Mouse (Mus musculus) T-helper 2 cell (primary cell): ENCODE results near the gene Magi2.

Experiments used
- in situ Hi-C: fragments of 300-600 bp; cut with MboI, MseI; formaldehyde crosslinking; loops from one replicate; pipeline ENCODE4 v1.15.1; 2025; ENCODE audit warnings: high pct_unique_total_duplicates

Gene Magi2

GRCm38 (mm10) chr5:20334549-20334948 is 1107.7 kb downstream of the Magi2 start:
- in situ Hi-C loops: no loop called here

- in situ Hi-C loops: no loop called here
Observed at GRCm38 (mm10) chr5:20352941-20353340, 1126.1 kb downstream of the Magi2 start.

DNA sequence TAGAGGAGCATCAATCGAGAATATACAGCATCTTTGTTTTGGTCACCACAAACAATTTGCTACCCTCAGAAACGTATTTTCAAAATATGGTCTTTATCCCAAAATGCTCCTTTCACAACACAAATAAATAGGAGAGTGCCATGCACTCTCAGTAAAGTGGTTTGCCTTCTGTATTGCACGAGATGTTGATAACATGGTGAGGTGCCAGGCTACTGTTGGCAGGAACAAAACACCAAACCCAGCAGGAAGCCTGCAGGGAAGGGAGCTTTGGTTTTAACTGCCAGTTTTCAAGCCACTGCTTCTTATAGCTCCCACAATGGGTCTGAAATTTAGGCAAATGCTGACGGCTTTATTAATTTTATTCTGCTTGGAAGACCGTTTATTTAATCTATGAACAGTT is 1131.6 kb downstream of the Magi2 start:
- in situ Hi-C loops: no loop called here

- in situ Hi-C loops: no loop called here
Observed at GRCm38 (mm10) chr5:20359021-20359420, 1132.2 kb downstream of the Magi2 start.

- in situ Hi-C loops: no loop called here
Observed at GRCm38 (mm10) chr5:20362154-20362553, 1135.3 kb downstream of the Magi2 start.

- in situ Hi-C loops: no loop called here
Observed at GRCm38 (mm10) chr5:20363216-20363615, 1136.4 kb downstream of the Magi2 start.

- in situ Hi-C loops: no loop called here
Observed at GRCm38 (mm10) chr5:20373586-20373985, 1146.8 kb downstream of the Magi2 start.

- in situ Hi-C loops: no loop called here
Observed at GRCm38 (mm10) chr5:20378071-20378800, 1151.4 kb downstream of the Magi2 start.

- in situ Hi-C loops: loop anchor here (10.0 kb wide), 1 partner anchor 620 kb away; no protein-coding TSS in a partner anchor
Observed at GRCm38 (mm10) chr5:20404533-20404932, 1177.7 kb downstream of the Magi2 start.

GRCm38 (mm10) chr5:20406626-20407025 is 1179.8 kb downstream of the Magi2 start:
- in situ Hi-C loops: loop anchor here (10.0 kb wide), 1 partner anchor 618 kb away; no protein-coding TSS in a partner anchor

GRCm38 (mm10) chr5:20415320-20415719 is 1188.5 kb downstream of the Magi2 start:
- in situ Hi-C loops: no loop called here

GRCm38 (mm10) chr5:20417348-20417747 is 1190.5 kb downstream of the Magi2 start:
- in situ Hi-C loops: no loop called here

DNA sequence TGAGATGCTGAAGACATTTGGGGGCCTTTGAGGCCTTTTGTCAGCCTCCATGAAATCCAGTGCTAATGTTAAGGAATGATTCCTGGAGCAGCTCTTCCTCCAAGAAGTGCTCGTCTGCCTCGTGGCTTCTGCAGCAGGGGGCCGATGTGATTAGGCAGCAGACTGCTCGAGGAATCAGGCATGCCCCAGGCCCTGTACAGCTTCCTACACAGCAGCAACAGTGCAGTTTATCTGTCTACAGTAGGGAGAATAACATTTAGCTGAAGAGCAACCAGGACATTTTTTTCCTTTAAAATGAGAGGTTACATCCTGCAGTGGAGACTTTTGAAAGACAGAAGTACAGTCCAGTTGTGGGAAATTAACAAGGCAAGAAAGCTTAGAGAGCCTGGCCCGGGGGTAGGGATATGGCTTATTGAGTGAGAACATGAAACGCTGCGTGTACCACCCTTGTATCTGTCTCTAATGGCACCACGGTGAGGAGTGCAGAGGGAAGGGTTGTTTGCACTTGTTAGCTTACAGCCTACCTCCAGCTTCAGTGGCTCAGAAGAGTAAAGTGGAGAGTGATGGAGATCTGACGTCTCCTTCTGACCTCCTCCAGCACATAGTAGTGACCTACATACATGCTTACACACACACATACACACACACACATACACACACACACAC is 1205.4 kb downstream of the Magi2 start:
- in situ Hi-C loops: no loop called here

DNA sequence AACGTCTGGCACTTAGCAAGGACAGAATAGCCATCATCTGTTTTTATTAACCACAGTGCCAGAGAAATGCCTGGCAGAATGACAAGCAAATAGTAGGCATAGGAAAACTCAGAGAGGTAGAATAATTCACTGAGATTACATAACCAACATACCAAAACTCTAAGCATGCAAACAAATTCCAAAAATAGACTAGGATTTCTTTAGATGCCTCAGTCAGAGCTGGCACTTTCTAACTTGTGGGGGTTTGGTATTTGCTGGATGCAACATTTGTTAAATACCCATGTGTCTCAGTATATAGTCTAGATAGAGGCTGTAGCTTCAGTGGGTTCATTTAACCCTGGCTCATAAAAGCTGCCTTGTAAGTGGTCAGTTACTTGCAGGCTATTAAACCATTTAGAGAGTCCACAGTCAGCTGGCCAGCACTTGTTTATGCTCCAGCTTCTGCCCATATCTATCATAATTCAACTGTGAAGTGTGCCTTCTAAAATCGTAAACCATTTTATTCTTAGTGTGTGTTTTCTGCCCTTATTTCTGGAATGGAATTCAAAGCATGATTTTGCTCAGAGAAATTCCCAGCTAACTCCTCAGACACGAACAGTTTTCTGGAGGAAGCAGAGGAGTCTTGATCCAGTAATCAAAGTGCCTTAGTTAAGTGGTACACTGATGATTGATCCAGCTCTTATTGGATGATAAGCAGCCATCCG is 1219.8 kb downstream of the Magi2 start:
- in situ Hi-C loops: no loop called here

GRCm38 (mm10) chr5:20456106-20456505 is 1229.3 kb downstream of the Magi2 start:
- in situ Hi-C loops: loop anchor here (5.0 kb wide), 1 partner anchor 44 kb away; no protein-coding TSS in a partner anchor

GRCm38 (mm10) chr5:20457742-20458510 is 1231.1 kb downstream of the Magi2 start:
- in situ Hi-C loops: loop anchor here (5.0 kb wide), 1 partner anchor 46 kb away; no protein-coding TSS in a partner anchor

DNA sequence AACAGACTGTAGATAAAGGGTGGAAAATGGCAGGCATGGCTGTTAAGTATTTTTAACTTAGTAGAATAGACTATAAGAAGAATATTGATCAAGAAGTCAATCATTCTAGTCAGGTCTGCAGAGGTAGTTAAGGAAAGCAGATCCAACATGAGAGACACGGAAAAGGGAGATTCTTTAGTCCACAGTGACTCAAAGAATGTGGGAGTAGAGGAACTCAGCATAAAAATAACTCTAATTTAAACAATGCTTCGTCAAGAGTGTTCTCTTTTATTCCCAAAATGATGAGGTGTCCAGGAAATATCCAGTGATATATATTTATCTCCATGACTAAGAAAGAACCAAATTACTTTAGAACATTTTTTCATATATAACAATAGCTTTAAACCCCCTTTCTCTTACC is 1234.9 kb downstream of the Magi2 start:
- in situ Hi-C loops: no loop called here

- in situ Hi-C loops: no loop called here
Observed at GRCm38 (mm10) chr5:20462376-20462775, 1235.5 kb downstream of the Magi2 start.

- in situ Hi-C loops: loop anchor here (10.0 kb wide), 1 partner anchor 135 kb away; no protein-coding TSS in a partner anchor
Observed at GRCm38 (mm10) chr5:20469721-20470120, 1242.9 kb downstream of the Magi2 start.

DNA sequence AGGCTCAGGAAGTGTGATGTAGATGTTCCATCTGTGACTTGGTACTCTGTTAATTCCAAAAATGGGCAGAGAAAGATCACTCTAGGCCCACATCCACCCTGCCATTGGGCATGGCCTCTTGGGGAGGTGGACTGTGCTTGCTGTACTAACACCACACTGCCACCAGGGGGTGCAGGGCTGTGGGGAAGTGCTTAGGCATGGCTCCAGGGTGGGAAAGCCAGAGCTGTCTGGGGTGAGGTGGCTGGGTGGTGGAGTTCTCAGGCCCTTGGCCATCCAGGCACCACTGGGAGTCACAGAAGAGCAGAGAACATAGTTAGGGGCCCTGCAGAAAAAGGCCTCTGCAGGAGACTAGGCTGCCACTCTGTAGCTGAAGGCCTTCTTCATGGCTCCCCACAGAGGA is 1243.6 kb downstream of the Magi2 start:
- in situ Hi-C loops: loop anchor here (10.0 kb wide), 1 partner anchor 134 kb away; no protein-coding TSS in a partner anchor

DNA sequence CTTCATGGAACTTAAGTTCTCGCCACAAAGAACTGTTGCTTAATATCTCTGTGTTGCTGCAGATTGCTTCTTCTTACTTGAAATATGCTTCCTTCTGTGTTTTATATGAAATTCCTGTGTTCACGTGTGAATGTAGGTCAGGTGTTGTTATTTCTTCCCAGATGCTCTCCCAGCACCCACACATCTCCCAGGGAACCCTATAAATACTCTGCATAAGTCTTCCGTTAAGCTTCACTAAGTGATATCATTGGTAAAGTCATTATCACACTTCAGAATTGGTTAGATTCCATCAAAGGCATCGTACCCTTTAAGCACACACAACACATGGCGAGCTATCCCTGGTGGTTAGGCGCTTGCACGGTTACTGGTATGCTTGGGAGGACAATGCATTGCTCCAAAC is 1257.7 kb downstream of the Magi2 start:
- in situ Hi-C loops: no loop called here
